Mouse (Mus musculus) MEL (cell line): ENCODE data around the gene Rasgef1b.

Experiments used
- BHLHE40 ChIP-seq: IDR thresholded peaks from 2 replicates; pipeline ENCODE4 v1.6.1; 2012; ENCODE audit warnings: low read depth, mild to moderate bottlenecking, inconsistent platforms, low read length, improper control_type of control experiment, borderline replicate concordance
- CTCF ChIP-seq, 3 experiments: IDR thresholded peaks in 2 of 3; conservative IDR thresholded peaks in 1 of 3; 2 replicates each; pipeline ENCODE4 v1.5.1; 2011 to 2012; ENCODE audit warnings: low read length in 3 of 3, low read depth in 2 of 3, mild to moderate bottlenecking in 2 of 3, improper control_type of control experiment in 1 of 3, inconsistent platforms in 1 of 3, mixed read lengths in 1 of 3, moderate library complexity in 1 of 3; ENCODE audit not compliant: control insufficient read depth in 1 of 3, insufficient read depth in 1 of 3, poor library complexity in 1 of 3, severe bottlenecking in 1 of 3
- MEF2A ChIP-seq: IDR thresholded peaks from 2 replicates; pipeline ENCODE4 v1.6.1; 2014; ENCODE audit warnings: low read depth, mild to moderate bottlenecking, inconsistent platforms, low read length, improper control_type of control experiment; ENCODE audit not compliant: poor library complexity, insufficient replicate concordance, severe bottlenecking; ENCODE audit errors: extremely low read depth
- POLR2A ChIP-seq, 2 experiments: IDR thresholded peaks; 2 replicates each; pipeline ENCODE4 v1.6.1; 2011 to 2012; ENCODE audit warnings: low read length in 2 of 2, mild to moderate bottlenecking in 2 of 2, control low read depth in 1 of 2, improper control_type of control experiment in 1 of 2, low read depth in 1 of 2, moderate library complexity in 1 of 2; ENCODE audit not compliant: control insufficient read depth in 1 of 2, insufficient read depth in 1 of 2, poor library complexity in 1 of 2
- TAL1 ChIP-seq: IDR thresholded peaks from 2 replicates; pipeline ENCODE4 v1.6.1; 2012; ENCODE audit warnings: mild to moderate bottlenecking, inconsistent platforms, low read length, moderate library complexity, mixed read lengths
- TCF12 ChIP-seq: IDR thresholded peaks from 2 replicates; pipeline ENCODE4 v1.6.1; 2014; ENCODE audit warnings: low read depth, mild to moderate bottlenecking, inconsistent platforms, low read length, improper control_type of control experiment, moderate library complexity
- USF1 ChIP-seq: IDR thresholded peaks from 2 replicates; pipeline ENCODE4 v1.6.1; 2014; ENCODE audit warnings: low read depth, mild to moderate bottlenecking, inconsistent platforms, low read length, improper control_type of control experiment, moderate library complexity
- ZKSCAN1 ChIP-seq: IDR thresholded peaks from 2 replicates; pipeline ENCODE4 v1.6.1; 2012; ENCODE audit warnings: low read depth, mild to moderate bottlenecking, inconsistent platforms, low read length, improper control_type of control experiment, moderate library complexity

DNA sequence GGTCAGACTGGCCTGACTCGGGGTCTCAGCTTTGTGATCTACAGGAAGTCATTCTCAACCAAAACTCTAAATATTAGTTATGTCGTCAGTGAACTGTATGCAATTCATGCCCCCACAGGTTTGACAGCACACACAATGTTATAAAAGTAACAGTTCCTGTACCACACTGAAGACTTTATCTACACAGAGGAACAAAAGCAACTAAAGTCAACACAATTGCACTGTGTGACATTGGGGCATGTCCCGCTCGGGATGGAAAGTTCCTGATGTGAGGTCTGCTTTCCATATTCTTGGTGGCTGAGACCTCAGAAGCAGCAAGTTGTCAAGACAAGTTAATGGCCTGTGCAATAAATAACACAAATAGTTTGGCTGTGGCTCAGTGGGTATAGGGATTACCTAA lies 559.0 kb downstream of the Rasgef1b start:
- TF ChIP-seq TCF12 (no peak), CTCF (IDR thresholded peaks at IDR 0.05 in 2 of 3, conservative IDR thresholded peaks at IDR 0.05 in 1 of 3; ENCODE audit: control insufficient read depth in 1 of 3, insufficient read depth in 1 of 3, low read depth in 2 of 3, low read length in 3 of 3, poor library complexity in 1 of 3, severe bottlenecking in 1 of 3) (no peak), POLR2A (IDR thresholded peaks at IDR 0.05; ENCODE audit: control insufficient read depth in 1 of 2, insufficient read depth in 1 of 2, low read depth in 1 of 2, low read length in 2 of 2, poor library complexity in 1 of 2) (no peak), BHLHE40 (no peak), MEF2A (no peak), USF1 (no peak), TAL1 (no peak), ZKSCAN1 (no peak)
